Mouse (Mus musculus): ENCODE measurements around the gene Rbm20. TPM values are rescaled to one million over a fixed set of nuclear protein-coding genes. Genes with fewer than 3 reads are reported as not detected.

Rbm20 gene
- polyA plus RNA-seq, 1 experiment from 2014 or later, result 0.51 TPM

DNA sequence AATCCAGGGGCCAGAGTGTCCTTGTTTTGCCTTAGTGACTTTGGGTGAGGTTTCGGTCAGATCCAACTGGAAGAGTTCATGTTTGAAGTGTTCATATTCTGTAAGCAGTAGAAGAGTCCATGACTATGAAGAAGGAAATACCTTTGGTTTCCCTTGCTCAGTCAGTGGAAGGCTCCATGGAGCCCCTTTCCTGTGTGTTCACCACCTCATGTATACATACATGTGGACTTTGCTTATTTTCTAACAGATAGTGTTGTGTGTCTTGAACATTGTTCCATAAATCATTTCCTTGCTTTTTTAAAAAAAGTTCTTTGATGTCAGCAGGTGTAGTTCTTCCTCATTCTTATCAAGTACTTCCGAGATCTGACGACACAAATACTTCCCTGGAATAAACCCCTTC lies 68.2 kb downstream of the Rbm20 start:
- Histone ChIP-seq H3K27me3 (replicated peaks) (no peaks in the 10 kb centered on the region), H3K4me1 (peaks cover 6% of the 10 kb centered on the region), H3K4me2 (no peak overlapping the region), H3K4me3 (replicated peaks) (no peak overlapping the region), H3K36me3 (no peaks in the 10 kb centered on the region), H3K9me3 (replicated peaks) (no peaks in the 10 kb centered on the region), H3K9ac (replicated peaks) (no peak overlapping the region), H3K27ac (replicated peaks) (no peak overlapping the region)
- ATAC-seq (ENCODE audit: low FRiP score), result no peak
- 93% methylated on average over 3 of the region's 3 CpGs for WGBS

DNA sequence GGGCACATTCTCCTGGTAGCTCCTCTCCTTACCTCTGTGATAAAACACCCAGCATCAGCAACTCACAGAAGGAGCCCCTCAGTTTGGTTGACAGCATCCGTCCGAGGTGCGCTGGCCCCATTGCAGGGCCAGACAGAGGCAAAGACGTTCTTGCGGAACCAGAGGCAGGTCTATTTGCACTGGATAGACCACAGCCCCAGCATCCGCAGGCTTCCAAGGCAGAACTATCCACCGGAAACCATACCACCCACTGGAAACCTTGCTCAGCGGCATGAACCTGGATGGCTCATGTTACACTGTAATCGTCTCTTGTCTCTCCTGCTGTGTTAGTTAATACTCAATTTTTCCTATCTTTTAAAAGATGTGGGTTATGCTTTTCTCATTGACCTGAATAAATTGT lies 69.0 kb downstream of the Rbm20 start:
- Histone ChIP-seq H3K9me3 (replicated peaks) (no peaks in the 10 kb centered on the region), H3K9ac (replicated peaks) (no peak overlapping the region), H3K4me2 (no peak overlapping the region), H3K4me1 (peaks cover 6% of the 10 kb centered on the region), H3K27ac (replicated peaks) (no peak overlapping the region), H3K4me3 (replicated peaks) (no peak overlapping the region), H3K27me3 (replicated peaks) (no peaks in the 10 kb centered on the region), H3K36me3 (no peaks in the 10 kb centered on the region)
- 79% methylated on average over 9 of the region's 9 CpGs for WGBS
- no peak for ATAC-seq (ENCODE audit: low FRiP score)

DNA sequence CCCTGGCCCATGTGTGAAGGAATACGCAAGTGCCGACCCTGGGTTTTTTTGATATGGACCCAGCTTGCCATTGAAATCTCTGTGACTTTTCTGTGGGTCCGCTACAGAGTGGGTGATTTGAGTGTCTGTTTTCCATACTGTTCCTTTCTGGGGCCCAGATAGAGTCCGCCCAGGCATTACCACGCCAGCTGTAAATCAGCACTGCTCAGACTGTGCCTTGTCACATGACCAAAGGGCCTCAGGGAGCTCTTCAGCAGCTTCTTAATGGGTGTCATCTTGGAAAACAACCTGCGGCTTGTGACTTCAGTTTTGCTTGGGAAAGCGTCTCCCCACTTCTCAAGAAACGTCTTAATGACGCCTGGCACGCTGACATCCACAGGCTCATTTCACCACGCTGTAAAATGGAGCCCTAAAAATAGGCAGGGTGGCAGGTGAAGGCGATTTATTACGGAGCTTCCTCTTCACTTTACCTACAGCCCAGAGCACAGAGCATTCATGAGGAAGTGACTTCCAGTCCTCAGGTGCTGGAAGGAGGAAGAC lies 71.2 kb downstream of the Rbm20 start:
- no peaks in the 10 kb centered on the region for H3K27me3 ChIP-seq (replicated peaks)
- peaks cover 6% of the 10 kb centered on the region for H3K4me1 ChIP-seq
- no peak overlapping the region for H3K4me3 ChIP-seq (replicated peaks)
- WGBS, result 65% methylated on average over 13 of the region's 13 CpGs
- no peak overlapping the region for H3K4me2 ChIP-seq
- no peak overlapping the region for H3K9ac ChIP-seq (replicated peaks)
- no peak for ATAC-seq (ENCODE audit: low FRiP score)
- H3K9me3 ChIP-seq (replicated peaks), result no peaks in the 10 kb centered on the region
- H3K36me3 ChIP-seq, result no peaks in the 10 kb centered on the region
- H3K27ac ChIP-seq (replicated peaks), result no peak overlapping the region

DNA sequence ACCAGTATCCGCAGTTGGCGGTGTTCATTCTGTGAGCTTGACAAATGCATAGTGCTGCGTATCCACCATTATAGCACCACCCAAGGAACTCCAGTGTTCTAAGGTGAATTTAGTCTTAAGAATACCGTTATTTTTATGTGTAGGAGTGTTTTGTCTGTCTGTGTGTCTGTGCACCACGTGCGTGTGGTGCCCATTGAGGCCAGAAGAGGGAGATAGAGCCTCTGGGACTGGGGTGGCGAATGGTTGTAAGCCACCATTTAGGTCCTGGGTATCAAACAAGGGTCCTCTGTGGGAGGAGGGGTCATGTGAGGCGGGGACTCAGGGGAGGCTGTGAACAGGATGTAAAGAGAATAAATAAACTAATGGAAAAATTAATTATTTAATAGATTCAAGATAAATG lies 72.2 kb downstream of the Rbm20 start:
- no peak overlapping the region for H3K9ac ChIP-seq (replicated peaks)
- no peak overlapping the region for H3K4me2 ChIP-seq
- no peaks in the 10 kb centered on the region for H3K9me3 ChIP-seq (replicated peaks)
- peaks cover 6% of the 10 kb centered on the region for H3K4me1 ChIP-seq
- no peaks in the 10 kb centered on the region for H3K36me3 ChIP-seq
- H3K27me3 ChIP-seq (replicated peaks), result no peaks in the 10 kb centered on the region
- H3K27ac ChIP-seq (replicated peaks), result no peak overlapping the region
- no peak overlapping the region for H3K4me3 ChIP-seq (replicated peaks)
- ATAC-seq (ENCODE audit: low FRiP score), result no peak
- 98% methylated on average over 8 of the region's 8 CpGs for WGBS

DNA sequence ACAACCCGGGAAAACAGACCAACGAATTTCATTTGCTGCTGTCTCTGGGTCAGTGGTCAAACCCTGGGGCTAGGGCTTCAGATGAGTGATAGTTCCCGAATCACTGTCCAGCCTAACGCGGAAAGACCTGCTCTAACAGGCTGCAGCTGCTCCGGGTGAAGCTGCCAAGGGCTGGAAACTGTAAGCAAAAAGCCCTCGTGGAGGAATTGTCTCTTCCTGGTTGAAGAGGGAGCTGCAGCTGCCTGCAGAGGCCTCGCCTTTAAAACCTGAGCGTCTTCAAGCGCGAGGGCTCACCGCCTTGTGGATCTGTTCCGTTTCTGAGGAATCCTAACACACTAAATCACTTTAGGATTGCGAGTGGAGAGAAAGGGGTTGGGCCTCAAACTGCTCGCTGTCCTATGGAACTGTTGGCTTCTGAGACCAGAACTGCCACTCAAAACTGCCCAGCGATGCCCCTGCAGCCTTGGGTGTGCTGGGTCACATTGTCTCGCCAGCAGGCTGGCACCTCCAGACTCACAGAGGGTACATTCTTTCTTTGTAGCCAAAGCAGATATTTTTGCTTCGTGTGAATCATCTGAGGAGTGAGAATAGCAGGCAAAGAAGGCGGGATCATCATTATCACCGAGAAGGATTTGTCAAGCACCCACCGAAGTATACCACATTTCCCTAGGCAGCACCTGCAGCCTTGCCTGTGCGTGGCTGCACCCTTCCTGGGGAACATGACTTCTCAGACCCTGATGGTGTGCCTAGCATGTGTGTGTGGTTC lies 74.5 kb downstream of the Rbm20 start:
- H3K4me2 ChIP-seq, result no peak overlapping the region
- no peak overlapping the region for H3K27ac ChIP-seq (replicated peaks)
- no peak overlapping the region for H3K9ac ChIP-seq (replicated peaks)
- H3K4me1 ChIP-seq, result peaks cover 6% of the 10 kb centered on the region
- H3K27me3 ChIP-seq (replicated peaks), result no peaks in the 10 kb centered on the region
- WGBS, result 73% methylated on average over 22 of the region's 22 CpGs
- no peak overlapping the region for H3K4me3 ChIP-seq (replicated peaks)
- no peaks in the 10 kb centered on the region for H3K9me3 ChIP-seq (replicated peaks)
- no peak for ATAC-seq (ENCODE audit: low FRiP score)
- no peaks in the 10 kb centered on the region for H3K36me3 ChIP-seq

DNA sequence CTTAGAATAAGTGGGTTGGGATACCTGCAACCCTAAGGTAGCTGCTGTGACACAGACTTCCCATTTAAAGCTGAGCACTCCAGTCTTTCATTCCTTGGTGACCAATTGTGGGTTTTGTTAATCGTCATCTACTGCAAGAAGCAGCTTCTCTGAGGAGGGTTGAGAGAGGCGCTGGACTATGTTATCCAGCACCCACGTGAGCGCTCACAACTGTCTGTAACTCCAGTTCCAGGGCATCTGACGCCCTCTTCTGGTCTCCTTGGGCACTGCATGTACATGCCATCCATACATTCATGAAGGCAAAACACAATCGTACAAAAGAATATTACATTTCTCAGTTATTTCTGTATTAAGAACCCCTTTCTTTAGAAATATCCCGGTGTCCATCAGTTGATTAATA lies 75.9 kb downstream of the Rbm20 start:
- Histone ChIP-seq H3K36me3 (no peaks in the 10 kb centered on the region), H3K4me1 (peaks cover 6% of the 10 kb centered on the region), H3K9ac (replicated peaks) (no peak overlapping the region), H3K27me3 (replicated peaks) (no peaks in the 10 kb centered on the region), H3K27ac (replicated peaks) (no peak overlapping the region), H3K9me3 (replicated peaks) (no peaks in the 10 kb centered on the region), H3K4me2 (no peak overlapping the region), H3K4me3 (replicated peaks) (no peak overlapping the region)
- ATAC-seq (ENCODE audit: low FRiP score), result no peak
- 63% methylated on average over 7 of the region's 7 CpGs for WGBS

DNA sequence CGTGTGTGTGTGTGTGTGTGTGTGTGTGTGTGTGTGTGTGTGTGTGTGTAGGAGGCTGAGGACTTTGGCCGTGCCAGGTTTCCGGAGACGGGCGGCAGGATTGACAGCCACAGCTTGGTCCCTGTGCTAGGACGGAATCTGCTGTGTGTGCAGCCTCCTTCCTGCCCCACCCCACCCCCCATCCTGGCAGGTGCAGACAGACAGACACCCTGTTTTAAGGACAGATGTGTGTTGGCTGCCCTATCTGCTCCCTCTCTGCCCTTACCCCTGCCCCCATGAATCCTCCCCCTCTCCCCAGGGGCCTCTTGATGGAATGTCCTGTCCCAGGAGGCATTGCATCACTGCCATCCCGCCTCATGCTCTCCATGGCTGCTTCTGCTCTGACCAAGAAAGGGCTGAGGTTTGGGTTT lies 77.3 kb downstream of the Rbm20 start:
- no peak overlapping the region for H3K4me3 ChIP-seq (replicated peaks)
- no peak for ATAC-seq (ENCODE audit: low FRiP score)
- H3K27me3 ChIP-seq (replicated peaks), result no peaks in the 10 kb centered on the region
- WGBS, result 79% methylated on average over 7 of the region's 7 CpGs
- no peak overlapping the region for H3K4me2 ChIP-seq
- no peaks in the 10 kb centered on the region for H3K9me3 ChIP-seq (replicated peaks)
- H3K27ac ChIP-seq (replicated peaks), result no peak overlapping the region
- H3K36me3 ChIP-seq, result no peaks in the 10 kb centered on the region
- H3K4me1 ChIP-seq, result no peaks in the 10 kb centered on the region
- H3K9ac ChIP-seq (replicated peaks), result no peak overlapping the region

DNA sequence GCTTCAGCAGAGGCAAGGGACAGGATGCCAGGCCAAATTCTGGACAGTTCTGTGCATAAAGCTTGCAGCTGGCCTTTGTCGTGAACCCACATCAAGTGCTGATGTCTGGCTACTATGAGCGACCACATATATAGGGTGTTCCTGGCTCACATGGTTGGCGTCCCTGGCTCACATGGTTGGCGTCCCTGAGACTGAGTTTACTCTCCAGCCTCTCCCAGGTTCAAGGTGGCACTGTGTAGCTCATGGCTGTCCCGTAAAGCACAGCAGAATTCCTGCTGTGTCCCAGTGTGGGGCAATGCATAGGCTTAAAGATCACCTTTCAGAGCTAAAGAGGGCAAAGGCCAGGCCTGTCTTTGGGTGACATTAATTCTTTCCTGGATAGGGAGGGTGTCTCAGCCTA lies 78.2 kb downstream of the Rbm20 start:
- no peak for ATAC-seq (ENCODE audit: low FRiP score)
- Histone ChIP-seq H3K4me2 (no peak overlapping the region), H3K4me3 (replicated peaks) (no peak overlapping the region), H3K4me1 (no peaks in the 10 kb centered on the region), H3K9me3 (replicated peaks) (no peaks in the 10 kb centered on the region), H3K27me3 (replicated peaks) (no peaks in the 10 kb centered on the region), H3K27ac (replicated peaks) (no peak overlapping the region), H3K36me3 (no peaks in the 10 kb centered on the region), H3K9ac (replicated peaks) (no peak overlapping the region)
- 88% methylated on average over 5 of the region's 5 CpGs for WGBS

DNA sequence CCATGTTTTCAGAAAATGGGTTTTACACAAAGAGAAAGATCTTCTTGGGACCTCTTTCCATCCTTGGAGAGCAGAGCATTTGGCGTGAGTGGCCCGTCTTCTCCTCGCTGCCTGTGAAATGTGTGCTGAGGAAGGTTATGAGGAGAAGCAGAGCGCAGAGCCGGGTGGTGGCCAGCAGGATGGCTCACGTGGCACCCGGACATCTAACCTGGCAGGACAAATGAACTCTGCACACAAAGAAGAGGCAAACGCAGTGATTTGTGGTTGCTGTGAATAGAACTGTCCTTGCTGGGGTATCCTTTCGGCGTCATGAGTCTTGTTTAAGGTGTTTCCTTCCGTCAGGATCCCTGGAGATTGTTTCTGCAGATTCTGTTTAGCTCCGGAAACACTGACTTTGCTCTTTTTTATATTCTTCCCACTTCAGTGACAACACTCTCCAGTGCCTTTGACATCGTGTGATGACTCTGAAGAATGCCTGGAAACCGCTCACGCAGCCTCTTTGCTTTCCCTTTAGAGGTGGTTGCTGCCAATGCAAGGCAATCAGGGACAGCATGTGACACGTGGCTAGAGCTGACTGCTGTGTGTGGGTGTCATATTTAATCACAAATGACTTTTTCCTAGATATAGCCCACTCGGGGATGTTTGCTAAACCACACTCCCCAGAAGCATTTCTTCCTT lies 80.5 kb downstream of the Rbm20 start:
- Histone ChIP-seq H3K9me3 (replicated peaks) (no peaks in the 10 kb centered on the region), H3K27me3 (replicated peaks) (no peaks in the 10 kb centered on the region), H3K4me1 (no peaks in the 10 kb centered on the region), H3K4me2 (no peak overlapping the region), H3K9ac (replicated peaks) (no peak overlapping the region), H3K27ac (replicated peaks) (no peak overlapping the region), H3K36me3 (no peaks in the 10 kb centered on the region), H3K4me3 (replicated peaks) (no peak overlapping the region)
- ATAC-seq (ENCODE audit: low FRiP score), result no peak
- WGBS, result 87% methylated on average over 17 of the region's 17 CpGs

DNA sequence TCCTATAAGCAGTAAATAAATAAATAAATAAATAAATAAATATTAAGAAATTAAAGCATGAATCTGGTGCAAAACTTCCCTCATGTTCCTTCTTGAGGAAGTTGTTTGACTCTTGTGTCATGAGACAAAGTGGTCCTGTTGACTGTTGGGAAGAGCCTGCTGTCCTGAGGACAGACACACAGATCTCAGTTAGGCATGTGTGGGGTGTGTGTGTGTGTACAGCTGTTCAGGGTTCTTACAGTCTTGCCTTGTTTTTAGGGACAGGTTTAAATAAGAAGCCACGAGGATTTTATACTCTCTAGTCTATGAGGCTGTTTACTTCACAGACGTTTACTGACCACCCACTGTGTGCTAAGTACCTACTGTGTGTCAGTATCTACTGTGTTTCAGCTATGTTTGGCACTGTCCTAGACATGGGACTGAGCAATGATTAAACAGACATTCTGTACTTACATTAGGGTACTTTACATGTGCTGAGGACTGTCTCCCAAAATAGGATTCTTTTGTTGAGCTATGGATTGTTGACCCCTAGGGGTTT lies 81.8 kb downstream of the Rbm20 start:
- Histone ChIP-seq H3K9me3 (replicated peaks) (no peaks in the 10 kb centered on the region), H3K27ac (replicated peaks) (no peak overlapping the region), H3K27me3 (replicated peaks) (no peaks in the 10 kb centered on the region), H3K9ac (replicated peaks) (no peak overlapping the region), H3K36me3 (no peaks in the 10 kb centered on the region), H3K4me1 (no peaks in the 10 kb centered on the region), H3K4me3 (replicated peaks) (no peak overlapping the region), H3K4me2 (no peak overlapping the region)
- WGBS, result 83% methylated on average over 2 of the region's 2 CpGs
- no peak for ATAC-seq (ENCODE audit: low FRiP score)

DNA sequence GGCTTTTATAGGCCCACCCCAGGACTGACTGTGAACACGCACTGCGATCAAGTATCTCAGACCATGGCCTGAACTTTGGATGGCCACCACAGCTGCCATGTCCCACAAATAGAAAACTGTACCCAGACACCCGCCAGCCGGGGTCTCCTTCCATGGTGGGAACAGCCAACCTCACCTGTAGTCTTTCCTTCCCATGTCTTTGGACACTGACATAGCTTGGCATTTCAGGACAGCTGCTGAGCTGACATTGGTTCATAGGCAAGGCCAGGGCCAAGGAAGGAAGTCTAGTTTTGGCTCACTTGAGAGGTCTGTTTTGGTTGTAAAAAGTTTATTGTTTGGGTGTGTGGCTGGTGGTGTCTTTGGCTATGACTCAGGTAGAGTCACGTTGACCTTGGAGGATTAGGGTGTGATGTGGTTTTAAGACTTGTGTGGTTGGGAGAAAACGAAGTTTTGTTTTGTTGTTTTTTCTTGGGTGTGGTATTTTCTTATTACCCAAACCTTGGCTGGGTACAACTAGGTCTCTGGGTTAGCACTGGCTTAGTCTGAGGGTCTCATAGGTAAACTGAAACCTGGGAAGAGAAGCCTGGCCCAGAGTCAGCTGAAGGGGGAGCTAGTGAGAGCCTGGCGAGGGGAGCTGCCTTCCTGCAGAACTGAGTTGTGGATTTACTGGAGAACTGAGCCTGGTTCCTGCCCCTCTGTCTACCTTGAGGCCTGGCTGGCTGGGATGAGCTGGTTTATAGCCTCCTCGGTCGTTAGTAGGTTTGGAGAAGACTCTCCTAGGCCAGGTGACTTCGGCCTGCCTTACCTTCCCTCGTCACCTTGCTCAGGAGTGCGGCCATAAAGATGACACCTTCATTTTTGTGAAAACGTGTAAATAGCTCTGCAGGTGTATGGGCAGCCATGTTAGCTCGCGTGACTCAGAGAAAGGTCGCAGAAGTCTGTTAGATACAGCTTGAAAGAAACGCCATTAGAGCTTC lies 83.3 kb downstream of the Rbm20 start:
- ATAC-seq (ENCODE audit: low FRiP score), result no peak
- Histone ChIP-seq H3K4me3 (replicated peaks) (no peak overlapping the region), H3K9ac (replicated peaks) (no peak overlapping the region), H3K4me2 (no peak overlapping the region), H3K27ac (replicated peaks) (no peak overlapping the region), H3K4me1 (no peaks in the 10 kb centered on the region), H3K36me3 (no peaks in the 10 kb centered on the region), H3K9me3 (replicated peaks) (no peaks in the 10 kb centered on the region), H3K27me3 (replicated peaks) (no peaks in the 10 kb centered on the region)
- WGBS, result 87% methylated on average over 17 of the region's 17 CpGs

Data from neural tube, embryonic 15.5 days (tissue).